Mouse (Mus musculus) R1 (cell line): ENCODE data around the gene Cnpy4.

Experiments used
- DNase-seq: peaks from one replicate; pipeline ENCODE4 v3.0.0-alpha.2; 2018; ENCODE audit warnings: low read depth, low spot score

Gene Cnpy4

GRCm38 (mm10) chr5:138186950-138187638 is at the start of gene Cnpy4, which contains the start of gene Taf6:
Gene Cnpy4, plus strand, starts transcription at chr5:138187485.
Gene Taf6, minus strand, starts transcription at chr5:138187451.
- DNase-seq = peak; percentile 90

- peak; percentile 82 for DNase-seq
Observed at GRCm38 (mm10) chr5:138137935-138138549, 49.2 kb upstream of the Cnpy4 start.

GRCm38 (mm10) chr5:138138585-138138984 is 48.7 kb upstream of the Cnpy4 start:
- DNase-seq = no peak

GRCm38 (mm10) chr5:138154390-138154789 is 32.9 kb upstream of the Cnpy4 start:
- DNase-seq = no peak

GRCm38 (mm10) chr5:138155443-138155976 is 31.8 kb upstream of the Cnpy4 start, which contains the start of gene Zfp113:
Gene Zfp113, minus strand, starts transcription at chr5:138155744.
- DNase-seq = peak; percentile 99

- DNase-seq = peak; percentile 74
Observed at GRCm38 (mm10) chr5:138160224-138160762, 27.0 kb upstream of the Cnpy4 start.

GRCm38 (mm10) chr5:138160842-138161665 is 26.2 kb upstream of the Cnpy4 start, which contains the start of gene Cops6:
Gene Cops6, plus strand, starts transcription at chr5:138161071.
- peak; percentile 96 for DNase-seq

- DNase-seq = peak; percentile 83
Observed at GRCm38 (mm10) chr5:138163046-138163445, 24.2 kb upstream of the Cnpy4 start.

GRCm38 (mm10) chr5:138163610-138164009 is 23.7 kb upstream of the Cnpy4 start:
- peak; percentile 46 for DNase-seq

- DNase-seq = peak; percentile 48
Observed at GRCm38 (mm10) chr5:138165594-138165993, 21.7 kb upstream of the Cnpy4 start.

- peak; percentile 98 for DNase-seq
Observed at GRCm38 (mm10) chr5:138170936-138171561, 16.2 kb upstream of the Cnpy4 start.

- peak; percentile 100 for DNase-seq
Observed at GRCm38 (mm10) chr5:138171695-138172491, 15.4 kb upstream of the Cnpy4 start, which contains the start of the genes Ap4m1 and Mcm7. Gene Ap4m1, plus strand, starts transcription at chr5:138172002. Gene Mcm7, minus strand, starts transcription at chr5:138172422.

GRCm38 (mm10) chr5:138173217-138173616 is 14.1 kb upstream of the Cnpy4 start:
- peak; percentile 74 for DNase-seq

- peak; percentile 92 for DNase-seq
Observed at GRCm38 (mm10) chr5:138187661-138188306, 499 bp downstream of the Cnpy4 start.

- DNase-seq = peak; percentile 95
Observed at GRCm38 (mm10) chr5:138193771-138194727, 6.8 kb downstream of the Cnpy4 start, which contains the start of gene Mblac1. Gene Mblac1, plus strand, starts transcription at chr5:138194314.

GRCm38 (mm10) chr5:138194755-138195345 is 7.6 kb downstream of the Cnpy4 start:
- DNase-seq = peak; percentile 25

GRCm38 (mm10) chr5:138195463-138195862 is 8.2 kb downstream of the Cnpy4 start:
- no peak for DNase-seq

GRCm38 (mm10) chr5:138199576-138199975 is 12.3 kb downstream of the Cnpy4 start:
- DNase-seq = peak; percentile 60
